Mouse (Mus musculus): ENCODE results near the gene Hist1h3d. TPM values are rescaled to one million over a fixed set of nuclear protein-coding genes. Genes with fewer than 3 reads are reported as not detected.
A peak's percentile ranks its signal among the peaks of the same experiment; 100 is the strongest.
"Not testable (repeated sequence)": the region's sequence is repeated elsewhere in the genome, so short reads cannot be mapped to it uniquely, and the experiment has no call there.

The Hist1h3d gene
- polyA plus RNA-seq, 1 experiment from 2014 or later, result 7.9 TPM

DNA sequence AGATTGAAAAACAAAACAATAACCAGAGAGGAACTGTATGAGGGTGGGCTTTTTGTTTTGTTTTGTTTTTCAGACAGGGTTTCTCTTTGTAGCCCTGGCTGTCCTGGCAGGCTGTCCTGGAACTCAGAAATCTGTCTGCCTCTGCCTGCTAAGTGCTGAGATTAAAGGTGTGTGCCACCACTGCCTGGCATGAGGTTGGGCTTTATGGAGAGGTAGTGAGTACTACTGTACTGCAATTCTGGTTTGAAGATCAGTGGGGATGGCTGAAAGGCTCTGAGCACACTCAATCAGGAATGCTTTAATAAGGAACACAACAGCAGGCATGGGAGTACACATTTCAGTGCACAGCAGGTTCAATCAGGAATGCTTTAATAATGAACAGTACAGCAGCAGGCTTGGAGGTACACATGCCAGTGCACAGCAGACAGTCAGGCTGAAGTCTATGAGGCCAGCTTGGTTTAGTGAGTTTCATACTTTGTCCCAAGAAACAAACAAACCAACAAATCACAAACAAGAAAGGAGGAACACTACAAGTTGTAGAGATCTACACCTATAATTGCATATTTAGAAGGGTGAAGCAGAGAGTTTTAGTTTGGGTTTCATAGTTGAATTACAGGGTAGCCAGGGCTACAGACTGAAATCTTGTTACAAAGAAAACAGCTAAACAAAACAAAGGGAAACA is 8.0 kb downstream of the Hist1h3d start:
- Histone ChIP-seq H3K4me1 (peaks cover 10% of the 10 kb centered on the region; the same call in 1 of the 2 replicates), H3K4me3 (replicated peaks) (no peak overlapping the region), H3K9ac (no peak overlapping the region), H3K36me3 (no peaks in the 10 kb centered on the region), H3K27me3 (replicated peaks) (no peaks in the 10 kb centered on the region), H3K9me3 (no peaks in the 10 kb centered on the region), H3K4me2 (no peak overlapping the region), H3K27ac (peak overlapping the region; percentile 86)
- ATAC-seq (ENCODE audit: insufficient read depth, low FRiP score, low read depth), result no peak

DNA sequence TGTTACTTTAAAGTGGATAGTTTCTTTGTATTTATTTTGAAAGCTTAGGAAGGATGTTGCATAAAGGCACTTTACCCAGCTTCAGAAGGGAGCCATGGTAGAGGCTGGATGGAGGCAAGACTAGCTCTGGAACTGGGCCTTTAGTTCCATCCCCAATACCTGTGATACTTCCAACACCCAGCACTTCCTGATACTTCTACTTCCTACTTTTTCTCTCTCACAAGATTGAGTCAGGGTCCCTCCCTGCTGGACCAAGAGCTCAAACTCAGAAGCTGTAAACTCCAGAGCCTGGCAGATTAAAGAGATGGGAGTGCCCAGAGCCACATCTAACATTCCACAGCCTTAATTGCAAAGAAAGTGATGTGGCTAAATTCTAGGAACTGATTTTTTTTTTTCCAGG is 8.8 kb downstream of the Hist1h3d start:
- ATAC-seq (ENCODE audit: insufficient read depth, low FRiP score, low read depth), result no peak
- peak overlapping the region; percentile 95 for H3K27ac ChIP-seq
- no peaks in the 10 kb centered on the region for H3K36me3 ChIP-seq
- H3K9ac ChIP-seq, result no peak overlapping the region
- H3K9me3 ChIP-seq, result no peaks in the 10 kb centered on the region
- H3K4me2 ChIP-seq, result peak overlapping the region; percentile 71
- no peaks in the 10 kb centered on the region for H3K27me3 ChIP-seq (replicated peaks)
- H3K4me3 ChIP-seq (replicated peaks), result peak overlapping the region; percentile 45; the same call in 1 of the 2 replicates
- H3K4me1 ChIP-seq, result peaks cover 10% of the 10 kb centered on the region; the same call in 1 of the 2 replicates

DNA sequence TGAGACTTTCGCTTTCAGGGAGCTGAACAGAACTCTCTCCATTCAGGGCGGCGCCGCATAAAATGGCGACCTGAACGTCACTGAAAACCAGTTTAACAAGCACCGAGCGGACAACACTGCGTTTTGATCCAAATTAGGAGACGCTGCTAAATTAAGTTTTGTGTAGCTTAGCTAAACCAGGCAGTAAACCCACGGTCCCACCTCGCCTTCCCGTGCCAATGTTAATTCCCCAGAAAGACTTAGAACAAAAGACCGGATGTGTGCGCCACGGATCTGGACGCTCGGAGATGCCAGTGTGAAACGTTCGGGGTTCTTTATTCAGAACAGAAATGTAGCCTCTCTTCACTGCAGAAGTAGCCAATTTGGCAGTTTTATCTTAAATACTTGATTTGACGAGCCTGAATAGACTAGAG is 9.5 kb downstream of the Hist1h3d start:
- peak overlapping the region; percentile 71 for H3K4me2 ChIP-seq
- H3K4me3 ChIP-seq (replicated peaks), result peak overlapping the region; percentile 45
- H3K9ac ChIP-seq, result peak overlapping the region; percentile 42
- no peak for ATAC-seq (ENCODE audit: insufficient read depth, low FRiP score, low read depth)
- no peaks in the 10 kb centered on the region for H3K9me3 ChIP-seq
- H3K27ac ChIP-seq, result peak overlapping the region; percentile 95
- no peaks in the 10 kb centered on the region for H3K36me3 ChIP-seq
- peaks cover 10% of the 10 kb centered on the region; the same call in 1 of the 2 replicates for H3K4me1 ChIP-seq
- no peaks in the 10 kb centered on the region for H3K27me3 ChIP-seq (replicated peaks)
- WGBS, result under 1% methylated on average over 21 of the region's 21 CpGs

DNA sequence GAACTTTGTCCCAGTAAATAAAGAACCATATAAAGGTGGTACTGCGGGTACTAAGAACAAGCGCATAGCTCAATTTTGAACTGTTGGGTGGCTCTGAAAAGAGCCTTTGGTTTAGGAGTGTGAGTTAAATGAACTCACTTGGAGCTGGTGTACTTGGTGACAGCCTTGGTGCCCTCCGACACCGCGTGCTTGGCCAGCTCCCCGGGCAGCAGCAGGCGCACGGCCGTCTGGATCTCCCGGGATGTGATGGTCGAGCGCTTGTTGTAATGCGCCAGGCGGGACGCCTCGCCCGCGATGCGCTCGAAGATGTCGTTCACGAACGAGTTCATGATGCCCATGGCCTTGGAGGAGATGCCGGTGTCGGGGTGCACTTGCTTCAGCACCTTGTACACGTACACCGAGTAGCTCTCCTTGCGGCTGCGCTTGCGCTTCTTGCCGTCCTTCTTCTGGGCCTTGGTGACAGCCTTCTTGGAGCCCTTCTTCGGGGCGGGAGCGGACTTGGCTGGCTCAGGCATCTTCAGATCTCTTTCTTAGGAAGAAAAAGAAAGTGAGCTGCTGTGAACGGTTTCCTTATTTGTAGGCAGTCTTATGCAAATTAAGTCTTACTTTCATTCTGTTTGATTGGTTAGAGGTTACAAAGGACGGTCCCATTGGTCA is 10.0 kb downstream of the Hist1h3d start:
- under 1% methylated on average over 32 of the region's 36 CpGs for WGBS
- not testable (repeated sequence) for H3K36me3 ChIP-seq; H3K27me3 ChIP-seq (replicated peaks); H3K9me3 ChIP-seq
- Histone ChIP-seq H3K4me2 (peak overlapping the region; percentile 71), H3K4me1 (peaks cover 10% of the 10 kb centered on the region; the same call in 1 of the 2 replicates), H3K9ac (peak overlapping the region; percentile 42), H3K27ac (peak overlapping the region; percentile 95), H3K4me3 (replicated peaks) (peak overlapping the region; percentile 45)
- ATAC-seq (ENCODE audit: insufficient read depth, low FRiP score, low read depth), result peak; percentile 86

DNA sequence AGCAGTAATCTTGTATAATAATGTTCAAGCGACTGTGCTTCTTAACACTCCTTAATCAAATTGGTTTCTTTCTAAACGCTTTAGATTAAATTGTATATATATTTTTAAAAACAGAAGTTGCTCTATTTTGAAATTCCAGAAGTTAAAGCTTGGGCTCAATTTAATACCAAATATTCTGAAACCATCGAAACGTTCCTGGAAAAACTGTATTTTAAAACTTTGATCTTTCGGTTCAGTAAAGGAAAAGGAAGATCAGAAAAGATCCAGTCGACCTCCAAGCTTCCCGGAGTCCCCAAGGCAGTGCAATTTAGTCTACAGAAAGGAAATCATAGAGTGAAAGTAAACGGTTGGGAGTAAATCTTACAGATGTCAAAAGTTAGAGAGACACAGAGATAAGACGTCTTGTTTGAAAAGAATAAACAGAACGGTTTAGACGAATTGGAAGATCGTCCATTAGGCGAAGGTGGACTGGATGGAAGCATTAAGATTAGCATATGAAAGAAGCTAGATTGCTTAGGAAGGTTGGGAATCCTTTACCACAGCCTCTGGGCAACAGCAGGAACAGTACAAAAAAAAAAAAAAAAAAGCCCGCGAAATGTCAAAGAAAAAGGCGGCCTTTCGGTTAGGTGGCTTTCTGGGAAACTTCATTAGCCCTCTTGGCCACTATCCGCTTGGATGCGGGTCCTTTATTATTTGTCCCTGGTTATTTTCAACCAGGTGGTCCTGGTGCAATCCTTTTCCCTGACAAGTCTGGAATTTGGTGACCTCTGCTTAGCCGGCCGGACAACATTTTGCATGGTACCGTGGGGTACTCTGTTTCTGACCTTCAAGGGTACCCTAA is 10.8 kb downstream of the Hist1h3d start:
- Histone ChIP-seq H3K9me3 (no peaks in the 10 kb centered on the region), H3K4me3 (replicated peaks) (peak overlapping the region; percentile 32), H3K27me3 (replicated peaks) (no peaks in the 10 kb centered on the region), H3K36me3 (no peaks in the 10 kb centered on the region), H3K9ac (peak overlapping the region; percentile 12; the same call in 1 of the 2 replicates), H3K4me2 (peak overlapping the region; percentile 71), H3K4me1 (peaks cover 10% of the 10 kb centered on the region; the same call in 1 of the 2 replicates), H3K27ac (peak overlapping the region; percentile 96)
- WGBS, result 1% methylated on average over 22 of the region's 22 CpGs
- ATAC-seq (ENCODE audit: insufficient read depth, low FRiP score, low read depth), result no peak

DNA sequence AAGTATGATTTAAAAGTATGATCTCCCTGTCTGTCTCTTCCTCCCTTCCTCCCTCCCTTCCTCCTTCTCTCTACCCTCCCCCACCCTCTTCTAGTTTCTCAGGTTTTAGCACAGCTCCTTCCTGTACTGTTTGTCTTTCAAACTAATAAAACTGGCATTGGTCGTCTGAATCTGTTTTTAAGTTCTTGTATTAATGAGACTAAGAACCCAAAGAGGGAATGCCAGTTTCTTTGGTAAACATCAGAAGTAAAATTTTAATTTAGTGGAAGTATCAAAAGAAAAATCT is 11.3 kb downstream of the Hist1h3d start:
- WGBS, result 0% methylated on average over 1 of the region's 1 CpGs
- Histone ChIP-seq H3K27ac (peak overlapping the region; percentile 96), H3K4me2 (peak overlapping the region; percentile 71), H3K27me3 (replicated peaks) (no peaks in the 10 kb centered on the region), H3K9ac (peak overlapping the region; percentile 12; the same call in 1 of the 2 replicates), H3K4me3 (replicated peaks) (peak overlapping the region; percentile 32), H3K36me3 (no peaks in the 10 kb centered on the region), H3K9me3 (no peaks in the 10 kb centered on the region), H3K4me1 (peaks cover 9% of the 10 kb centered on the region; the same call in 1 of the 2 replicates)
- no peak for ATAC-seq (ENCODE audit: insufficient read depth, low FRiP score, low read depth)

DNA sequence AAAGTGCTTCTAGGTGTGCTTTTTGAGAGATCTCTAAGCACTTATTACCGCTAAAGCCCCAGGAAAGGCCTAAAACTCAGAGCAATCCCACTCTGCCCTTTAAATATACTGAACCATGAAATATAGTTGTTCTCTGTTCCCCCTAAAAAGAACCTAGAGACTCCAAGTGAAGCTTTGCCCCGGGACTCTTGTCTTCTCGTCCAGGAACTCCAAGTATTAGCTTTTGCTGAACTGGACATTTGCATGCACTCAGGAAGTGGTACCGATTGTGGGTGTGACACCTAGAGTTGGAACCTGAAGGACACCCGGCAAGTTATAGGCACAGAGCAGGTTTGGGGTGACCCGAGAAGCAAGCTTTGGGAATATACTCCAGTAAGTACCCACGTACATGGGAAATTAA is 15.6 kb downstream of the Hist1h3d start:
- H3K4me2 ChIP-seq, result no peak overlapping the region
- ATAC-seq (ENCODE audit: insufficient read depth, low FRiP score, low read depth), result no peak
- 92% methylated on average over 7 of the region's 7 CpGs for WGBS
- H3K27me3 ChIP-seq (replicated peaks), result no peaks in the 10 kb centered on the region
- no peak overlapping the region for H3K9ac ChIP-seq
- H3K4me1 ChIP-seq, result peaks cover 3% of the 10 kb centered on the region; the same call in 1 of the 2 replicates
- no peaks in the 10 kb centered on the region for H3K36me3 ChIP-seq
- no peak overlapping the region for H3K27ac ChIP-seq
- H3K4me3 ChIP-seq (replicated peaks), result no peak overlapping the region
- no peaks in the 10 kb centered on the region for H3K9me3 ChIP-seq

DNA sequence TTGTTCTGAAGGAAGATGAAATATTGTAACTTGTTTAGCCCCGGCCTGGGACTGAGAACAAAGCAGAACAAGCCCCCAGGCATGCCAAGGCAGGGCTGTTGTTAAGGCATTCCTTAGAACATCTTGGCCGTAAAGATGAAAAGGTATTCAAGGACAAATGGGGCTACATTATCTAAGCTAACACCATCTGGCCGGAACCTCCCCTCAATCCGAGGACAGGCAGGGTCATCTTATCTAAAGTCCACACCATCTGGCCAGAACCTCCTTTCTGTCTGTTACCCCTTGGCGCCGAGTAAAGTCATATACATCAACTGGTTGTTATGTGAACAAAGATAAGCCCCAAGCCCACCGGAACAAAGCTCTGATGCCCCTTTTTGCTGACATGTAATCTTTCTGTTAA is 16.3 kb downstream of the Hist1h3d start:
- WGBS, result 77% methylated on average over 7 of the region's 7 CpGs
- H3K4me2 ChIP-seq; H3K9ac ChIP-seq; ATAC-seq (ENCODE audit: insufficient read depth, low FRiP score, low read depth); H3K27ac ChIP-seq; H3K4me3 ChIP-seq (replicated peaks); H3K4me1 ChIP-seq; H3K27me3 ChIP-seq (replicated peaks); H3K9me3 ChIP-seq; H3K36me3 ChIP-seq: not testable (repeated sequence)

DNA sequence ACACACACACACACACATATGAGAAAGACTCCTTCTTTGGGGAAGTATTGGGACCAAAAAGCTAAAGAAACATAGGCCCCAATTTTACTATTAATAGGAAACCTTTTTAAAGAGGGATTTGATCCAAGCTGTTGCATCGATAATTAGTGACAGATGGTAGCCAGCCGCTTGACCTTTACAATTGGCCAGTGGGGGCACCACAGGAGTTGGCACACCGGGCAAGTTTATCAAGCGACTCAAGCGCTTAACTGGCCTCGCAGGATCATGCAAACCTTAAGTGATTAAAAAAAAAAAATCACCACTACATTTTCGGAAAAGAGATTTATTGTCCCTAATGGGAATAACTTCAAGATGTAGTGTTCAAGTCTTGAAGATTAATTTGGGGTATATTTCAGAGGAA is 17.1 kb downstream of the Hist1h3d start:
- Histone ChIP-seq H3K9ac (no peak overlapping the region), H3K27me3 (replicated peaks) (no peaks in the 10 kb centered on the region), H3K9me3 (no peaks in the 10 kb centered on the region), H3K36me3 (no peaks in the 10 kb centered on the region), H3K4me1 (no peaks in the 10 kb centered on the region), H3K4me2 (no peak overlapping the region), H3K27ac (peak overlapping the region; percentile 68; the same call in 1 of the 2 replicates), H3K4me3 (replicated peaks) (no peak overlapping the region)
- WGBS, result 78% methylated on average over 7 of the region's 7 CpGs
- ATAC-seq (ENCODE audit: insufficient read depth, low FRiP score, low read depth), result no peak

DNA sequence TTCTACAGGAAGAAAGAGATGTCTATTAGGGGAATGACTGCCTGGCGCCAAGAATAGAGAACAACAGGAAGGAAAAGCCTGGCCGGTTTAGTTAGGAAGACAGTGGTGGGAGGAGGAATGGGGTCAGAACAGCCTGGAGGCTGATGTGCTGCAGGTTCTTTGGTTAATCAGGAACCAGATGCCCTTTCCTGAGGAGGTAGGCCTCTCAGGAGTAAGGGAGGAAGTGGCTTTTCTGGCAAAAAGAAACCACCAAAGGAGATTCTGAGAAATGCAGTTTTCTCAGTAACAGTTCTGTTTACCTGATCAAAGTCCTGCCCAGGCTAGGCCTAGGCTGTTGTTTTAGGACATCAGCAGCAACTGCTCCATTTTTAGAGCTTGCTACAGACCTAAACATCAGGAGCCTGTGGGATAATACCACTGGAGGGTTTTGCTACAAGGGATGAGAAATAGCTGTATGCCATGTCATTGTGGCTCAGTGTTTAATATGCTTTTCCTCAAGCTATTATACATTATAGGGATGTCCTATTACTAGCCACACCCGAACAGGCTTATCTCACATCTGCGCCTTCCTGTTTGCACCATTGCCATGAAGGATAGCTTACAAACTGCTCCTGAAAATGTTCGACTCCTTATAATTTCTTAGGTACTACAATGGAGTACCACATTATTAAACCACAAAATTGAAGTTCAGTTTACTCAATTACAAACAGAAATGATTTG is 17.6 kb downstream of the Hist1h3d start:
- Histone ChIP-seq H3K4me3 (replicated peaks) (no peak overlapping the region), H3K9me3 (no peaks in the 10 kb centered on the region), H3K9ac (no peak overlapping the region), H3K27me3 (replicated peaks) (no peaks in the 10 kb centered on the region), H3K4me1 (no peaks in the 10 kb centered on the region), H3K36me3 (no peaks in the 10 kb centered on the region), H3K27ac (peak overlapping the region; percentile 68), H3K4me2 (no peak overlapping the region)
- no peak for ATAC-seq (ENCODE audit: insufficient read depth, low FRiP score, low read depth)
- 61% methylated on average over 5 of the region's 5 CpGs for WGBS

DNA sequence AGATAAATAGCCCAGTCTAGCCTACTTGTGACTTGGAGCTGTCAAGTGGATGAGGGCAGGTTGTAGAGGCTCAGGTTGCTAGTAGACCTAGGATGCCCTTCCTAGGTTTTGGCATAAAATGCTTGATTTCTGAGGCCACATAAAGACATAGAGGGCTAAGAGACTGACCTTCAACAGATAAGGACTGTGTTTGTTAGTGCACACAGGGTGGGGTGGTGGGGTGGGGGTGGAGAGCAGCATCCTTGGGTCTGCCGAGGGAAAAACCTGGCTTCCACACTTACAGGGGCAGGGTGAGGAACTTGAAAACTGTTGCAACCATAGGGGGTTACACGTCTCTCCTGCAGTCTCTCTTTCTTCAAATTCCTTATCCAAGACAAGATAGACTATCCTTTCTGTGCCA is 19.6 kb downstream of the Hist1h3d start:
- H3K27ac ChIP-seq, result 0 out of 2 replicates have a peak overlapping the region, but pooled peaks have one; percentile 4
- 77% methylated on average over 2 of the region's 2 CpGs for WGBS
- no peak overlapping the region for H3K4me2 ChIP-seq
- no peaks in the 10 kb centered on the region for H3K9me3 ChIP-seq
- H3K36me3 ChIP-seq, result no peaks in the 10 kb centered on the region
- no peak for ATAC-seq (ENCODE audit: insufficient read depth, low FRiP score, low read depth)
- H3K9ac ChIP-seq, result no peak overlapping the region
- no peaks in the 10 kb centered on the region for H3K27me3 ChIP-seq (replicated peaks)
- no peaks in the 10 kb centered on the region for H3K4me1 ChIP-seq
- H3K4me3 ChIP-seq (replicated peaks), result no peak overlapping the region
